Mouse (Mus musculus): ENCODE measurements at regions not wholly inside any gene's neighbourhood (a gene's known extent, or its start where the extent isn't known, plus 50 kb on each side); places are given as distances from the start of the nearest gene placed in this dataset.
"Not testable (repeated sequence)": the region's sequence is repeated elsewhere in the genome, so short reads cannot be mapped to it uniquely, and the experiment has no call there.

DNA sequence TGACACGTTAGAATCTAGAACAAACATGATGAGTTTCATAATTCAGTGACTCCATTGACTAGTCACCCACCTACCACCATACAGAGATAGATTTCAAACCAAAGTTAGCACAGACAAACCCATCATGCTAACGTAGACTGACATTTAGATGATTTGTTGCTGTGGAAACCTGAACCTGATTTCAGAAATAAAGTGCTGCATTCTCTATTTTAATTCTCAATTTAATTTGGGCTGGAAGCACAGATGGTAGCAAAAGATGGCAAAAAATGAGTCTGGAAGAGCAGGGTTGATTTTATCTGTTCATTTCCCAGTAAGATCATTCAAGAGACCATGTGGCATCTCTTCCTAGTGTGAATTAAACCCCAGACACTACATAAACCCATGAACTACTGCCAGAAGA, 151.6 kb downstream of the Casp12 start:
- DNase-seq (ENCODE audit: low spot score) (no peak), ATAC-seq (ENCODE audit: low FRiP score, low read depth) (no peak)
- TF ChIP-seq POLR2A (IDR thresholded peaks at IDR 0.05; ENCODE audit: borderline replicate concordance, extremely low read depth, insufficient read depth, insufficient read length), result no peak
- H3K27ac ChIP-seq (replicated peaks; ENCODE audit: low read depth, low read length), result no peak overlapping the region
- no peak overlapping the region for H3K4me3 ChIP-seq (replicated peaks; ENCODE audit: low read length)
- no peaks in the 10 kb centered on the region for H3K4me1 ChIP-seq (ENCODE audit: control insufficient read depth, insufficient read depth, low read length)
- no peaks in the 10 kb centered on the region for H3K27me3 ChIP-seq (ENCODE audit: control insufficient read depth, insufficient read depth, low read length)
- no peak overlapping the region for H3K4me2 ChIP-seq (replicated peaks; ENCODE audit: low read depth, low read length, severe bottlenecking)
- no peak overlapping the region for H3K9ac ChIP-seq (ENCODE audit: low read depth, low read length, severe bottlenecking)
- 75% methylated on average over 2 of the region's 2 CpGs for WGBS
- H3K9me3 ChIP-seq (ENCODE audit: control insufficient read depth, low read length), result no peaks in the 10 kb centered on the region
- H3K36me3 ChIP-seq (ENCODE audit: control insufficient read depth, insufficient read depth, low read length), result no peaks in the 10 kb centered on the region

DNA sequence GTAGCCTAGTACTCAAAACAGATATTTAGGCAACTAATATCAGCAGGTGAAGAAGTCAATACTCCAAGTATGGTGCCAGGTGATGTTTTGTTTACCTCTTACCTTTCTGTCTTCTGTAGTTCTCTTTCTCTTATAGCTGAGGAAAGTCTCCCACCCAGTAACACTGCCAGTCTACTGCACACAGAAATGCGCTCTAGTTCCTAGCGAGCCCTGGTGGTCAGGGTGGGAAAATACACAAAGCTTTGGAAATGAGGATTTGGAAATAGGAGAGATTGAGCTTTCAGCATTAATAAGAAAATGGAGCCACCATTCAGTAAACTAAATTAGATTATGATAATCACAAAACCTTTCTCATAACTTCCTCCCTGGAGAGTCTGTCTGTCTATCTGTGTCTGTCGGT, 153.1 kb downstream of the Casp12 start:
- Histone ChIP-seq H3K4me1 (ENCODE audit: control insufficient read depth, insufficient read depth, low read length) (no peaks in the 10 kb centered on the region), H3K9ac (ENCODE audit: low read depth, low read length, severe bottlenecking) (no peak overlapping the region), H3K36me3 (ENCODE audit: control insufficient read depth, insufficient read depth, low read length) (no peaks in the 10 kb centered on the region), H3K4me2 (replicated peaks; ENCODE audit: low read depth, low read length, severe bottlenecking) (no peak overlapping the region), H3K27me3 (ENCODE audit: control insufficient read depth, insufficient read depth, low read length) (no peaks in the 10 kb centered on the region), H3K27ac (replicated peaks; ENCODE audit: low read depth, low read length) (no peak overlapping the region), H3K4me3 (replicated peaks; ENCODE audit: low read length) (no peak overlapping the region), H3K9me3 (ENCODE audit: control insufficient read depth, low read length) (no peaks in the 10 kb centered on the region)
- ATAC-seq (ENCODE audit: low FRiP score, low read depth), result no peak
- 56% methylated on average over 3 of the region's 3 CpGs for WGBS
- no peak for DNase-seq (ENCODE audit: low spot score)
- no peak for TF ChIP-seq POLR2A (IDR thresholded peaks at IDR 0.05; ENCODE audit: borderline replicate concordance, extremely low read depth, insufficient read depth, insufficient read length)

DNA sequence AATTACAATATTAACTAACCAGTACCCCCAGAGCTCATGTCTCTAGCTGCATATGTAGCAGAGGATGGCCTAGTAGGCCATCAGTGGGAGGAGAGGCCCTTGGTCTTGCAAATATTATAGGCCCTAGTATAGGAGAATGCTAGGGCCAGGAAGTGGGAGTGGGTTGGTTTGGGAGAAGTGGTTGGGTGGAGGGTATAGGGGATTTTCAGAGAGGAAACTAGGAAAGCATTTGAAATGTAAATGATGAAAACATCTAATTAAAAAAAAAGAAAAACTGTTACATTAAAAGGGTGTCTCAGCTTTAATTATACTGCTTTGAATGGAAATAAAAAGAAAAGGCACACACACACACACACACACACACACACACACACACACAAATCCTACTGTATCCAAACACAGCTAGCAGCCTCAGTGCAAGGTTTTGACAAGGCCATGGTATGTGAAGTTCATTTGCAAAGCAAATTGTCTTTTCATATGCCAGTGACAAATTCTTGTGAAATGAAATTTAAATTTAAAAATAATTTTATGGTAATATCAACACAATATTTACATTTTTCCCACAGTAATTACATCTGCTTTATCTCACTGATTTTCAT, 180.6 kb downstream of the Casp12 start:
- Histone ChIP-seq H3K27ac (replicated peaks; ENCODE audit: low read depth, low read length) (no peak overlapping the region), H3K4me2 (replicated peaks; ENCODE audit: low read depth, low read length, severe bottlenecking) (no peak overlapping the region), H3K36me3 (ENCODE audit: control insufficient read depth, insufficient read depth, low read length) (no peaks in the 10 kb centered on the region), H3K9me3 (ENCODE audit: control insufficient read depth, low read length) (no peaks in the 10 kb centered on the region), H3K4me1 (ENCODE audit: control insufficient read depth, insufficient read depth, low read length) (no peaks in the 10 kb centered on the region), H3K9ac (ENCODE audit: low read depth, low read length, severe bottlenecking) (no peak overlapping the region), H3K4me3 (replicated peaks; ENCODE audit: low read length) (no peak overlapping the region), H3K27me3 (ENCODE audit: control insufficient read depth, insufficient read depth, low read length) (no peaks in the 10 kb centered on the region)
- ATAC-seq (ENCODE audit: low FRiP score, low read depth) (no peak), DNase-seq (ENCODE audit: low spot score) (no peak)
- TF ChIP-seq POLR2A (IDR thresholded peaks at IDR 0.05; ENCODE audit: borderline replicate concordance, extremely low read depth, insufficient read depth, insufficient read length), result no peak

- Histone ChIP-seq H3K4me2 (replicated peaks; ENCODE audit: low read depth, low read length, severe bottlenecking) (no peak overlapping the region), H3K27ac (replicated peaks; ENCODE audit: low read depth, low read length) (no peak overlapping the region), H3K27me3 (ENCODE audit: control insufficient read depth, insufficient read depth, low read length) (no peaks in the 10 kb centered on the region), H3K9ac (ENCODE audit: low read depth, low read length, severe bottlenecking) (no peak overlapping the region), H3K4me3 (replicated peaks; ENCODE audit: low read length) (no peak overlapping the region), H3K4me1 (ENCODE audit: control insufficient read depth, insufficient read depth, low read length) (no peaks in the 10 kb centered on the region), H3K36me3 (ENCODE audit: control insufficient read depth, insufficient read depth, low read length) (no peaks in the 10 kb centered on the region), H3K9me3 (ENCODE audit: control insufficient read depth, low read length) (no peaks in the 10 kb centered on the region; the same call in 1 of the 2 replicates)
- WGBS, result 75% methylated on average over 1 of the region's 1 CpGs
- TF ChIP-seq POLR2A (IDR thresholded peaks at IDR 0.05; ENCODE audit: borderline replicate concordance, extremely low read depth, insufficient read depth, insufficient read length), result no peak
- no peak for ATAC-seq (ENCODE audit: low FRiP score, low read depth)
- no peak for DNase-seq (ENCODE audit: low spot score)
Observed at GRCm38 (mm10) chr9:5542604-5543003, 197.4 kb downstream of the Casp12 start.

- Histone ChIP-seq H3K36me3 (ENCODE audit: control insufficient read depth, insufficient read depth, low read length) (no peaks in the 10 kb centered on the region), H3K27me3 (ENCODE audit: control insufficient read depth, insufficient read depth, low read length) (no peaks in the 10 kb centered on the region), H3K27ac (replicated peaks; ENCODE audit: low read depth, low read length) (no peak overlapping the region), H3K9me3 (ENCODE audit: control insufficient read depth, low read length) (no peaks in the 10 kb centered on the region), H3K4me2 (replicated peaks; ENCODE audit: low read depth, low read length, severe bottlenecking) (no peak overlapping the region), H3K4me1 (ENCODE audit: control insufficient read depth, insufficient read depth, low read length) (no peaks in the 10 kb centered on the region), H3K4me3 (replicated peaks; ENCODE audit: low read length) (no peak overlapping the region), H3K9ac (ENCODE audit: low read depth, low read length, severe bottlenecking) (no peak overlapping the region)
- TF ChIP-seq POLR2A (IDR thresholded peaks at IDR 0.05; ENCODE audit: borderline replicate concordance, extremely low read depth, insufficient read depth, insufficient read length), result no peak
- no peak for ATAC-seq (ENCODE audit: low FRiP score, low read depth)
- WGBS, result 73% methylated on average over 1 of the region's 1 CpGs
- no peak for DNase-seq (ENCODE audit: low spot score)
Observed at GRCm38 (mm10) chr9:5575072-5575471, 229.8 kb downstream of the Casp12 start.

GRCm38 (mm10) chr9:5578168-5578567, 232.9 kb downstream of the Casp12 start:
- not testable (repeated sequence) for H3K27ac ChIP-seq (replicated peaks; ENCODE audit: low read depth, low read length); H3K4me1 ChIP-seq (ENCODE audit: control insufficient read depth, insufficient read depth, low read length); H3K9me3 ChIP-seq (ENCODE audit: control insufficient read depth, low read length); DNase-seq (ENCODE audit: low spot score); H3K9ac ChIP-seq (ENCODE audit: low read depth, low read length, severe bottlenecking); H3K27me3 ChIP-seq (ENCODE audit: control insufficient read depth, insufficient read depth, low read length); H3K4me3 ChIP-seq (replicated peaks; ENCODE audit: low read length); H3K4me2 ChIP-seq (replicated peaks; ENCODE audit: low read depth, low read length, severe bottlenecking); H3K36me3 ChIP-seq (ENCODE audit: control insufficient read depth, insufficient read depth, low read length); ATAC-seq (ENCODE audit: low FRiP score, low read depth)
- WGBS, result 88% methylated on average over 11 of the region's 11 CpGs

All from limb, embryonic 14.5 days (tissue).